Mouse (Mus musculus): Measurements from ENCODE around the gene Tsfm.

Tsfm gene

GRCm38 (mm10) chr10:126984189-126985004, 46.2 kb downstream of the Tsfm start:
- DNase-seq = peak; percentile 92

- no peak for DNase-seq
These were observed 47.4 kb downstream of the Tsfm start for GRCm38 (mm10) chr10:126983193-126983725.

GRCm38 (mm10) chr10:126981746-126982145, 48.9 kb downstream of the Tsfm start:
- peak; percentile 53 for DNase-seq

- no peak for DNase-seq
These were observed 49.6 kb downstream of the Tsfm start for GRCm38 (mm10) chr10:126980933-126981530.

- DNase-seq = peak; percentile 77
These were observed 50.3 kb downstream of the Tsfm start for GRCm38 (mm10) chr10:126980221-126980932.

- peak; percentile 83 for DNase-seq
These were observed 50.9 kb downstream of the Tsfm start for GRCm38 (mm10) chr10:126979636-126980151.

GRCm38 (mm10) chr10:126979121-126979635, 51.5 kb downstream of the Tsfm start:
- peak; percentile 83 for DNase-seq

- peak; percentile 100 for DNase-seq
These were observed 52.2 kb downstream of the Tsfm start, which contains the start of gene Ctdsp2 for GRCm38 (mm10) chr10:126978277-126978994. Gene Ctdsp2, plus strand, starts transcription at chr10:126978717.

- no peak for DNase-seq
These were observed 53.6 kb downstream of the Tsfm start for GRCm38 (mm10) chr10:126977076-126977475.

GRCm38 (mm10) chr10:126975706-126976105, 54.9 kb downstream of the Tsfm start:
- DNase-seq = no peak

GRCm38 (mm10) chr10:126972988-126973387, 57.7 kb downstream of the Tsfm start:
- DNase-seq = no peak

- peak; percentile 30 for DNase-seq
These were observed 58.5 kb downstream of the Tsfm start for GRCm38 (mm10) chr10:126972051-126972725.

- no peak for DNase-seq
These were observed 59.1 kb downstream of the Tsfm start for GRCm38 (mm10) chr10:126971363-126972050.

- peak; percentile 46 for DNase-seq
These were observed 66.8 kb downstream of the Tsfm start for GRCm38 (mm10) chr10:126963821-126964220.

GRCm38 (mm10) chr10:126962966-126963330, 67.7 kb downstream of the Tsfm start:
- peak; percentile 53 for DNase-seq

- peak; percentile 89 for DNase-seq
These were observed 68.2 kb downstream of the Tsfm start for GRCm38 (mm10) chr10:126962271-126962965.

GRCm38 (mm10) chr10:126961757-126962156, 68.9 kb downstream of the Tsfm start:
- DNase-seq = peak; percentile 91
